Mouse (Mus musculus): ENCODE results near the gene Tbc1d25.

GRCm38 (mm10) chrX:8167716-8168647 lies 8.0 kb downstream of the Tbc1d25 start:
- TF ChIP-seq CTCF (IDR thresholded peaks at IDR 0.05) (no peak), EP300 (IDR thresholded peaks at IDR 0.05) (no peak)

All from lung, postnatal 0 days (tissue).